Mouse (Mus musculus) brain, embryonic 14.5 days (tissue): ENCODE measurements at regions not wholly inside any gene's neighbourhood (a gene's known extent, or its start where the extent isn't known, plus 50 kb on each side); places are given as distances from the start of the nearest gene placed in this dataset.

ENCODE experiments used
- CTCF ChIP-seq: fragments of 200-500 bp; IDR thresholded peaks from 2 replicates; pipeline ENCODE4 v1.5.1; 2012; ENCODE audit warnings: inconsistent platforms, mild to moderate bottlenecking, moderate library complexity, borderline replicate concordance; ENCODE audit not compliant: insufficient read depth, insufficient read length; ENCODE audit errors: extremely low read depth
- POLR2A ChIP-seq: fragments of 200-500 bp; IDR thresholded peaks from 2 replicates; pipeline ENCODE4 v1.6.1; 2012; ENCODE audit warnings: mild to moderate bottlenecking, inconsistent platforms, borderline replicate concordance; ENCODE audit not compliant: poor library complexity, insufficient read depth, insufficient read length, severe bottlenecking; ENCODE audit errors: extremely low read depth

DNA sequence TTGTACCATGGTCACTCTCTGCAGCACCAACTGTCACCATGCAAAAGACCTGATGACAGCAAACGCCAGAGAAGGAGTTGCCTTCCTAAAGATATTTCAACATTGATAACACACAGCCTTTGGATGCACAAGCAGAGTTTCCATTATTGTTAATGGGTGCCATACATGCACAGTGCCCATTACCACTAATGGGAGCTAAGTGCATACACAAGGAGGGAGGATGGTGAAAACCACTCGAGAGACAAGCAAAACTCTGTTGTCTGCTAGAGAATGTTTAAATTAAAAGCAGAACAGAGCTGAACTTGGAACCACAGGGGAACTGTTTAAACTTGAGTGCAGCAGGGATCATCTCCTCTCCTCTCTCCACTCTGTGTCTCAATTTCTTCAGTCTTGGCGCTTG lies 107.2 kb upstream of the Zranb2 start:
- TF ChIP-seq POLR2A (no peak), CTCF (no peak)
